Mouse (Mus musculus) small intestine, adult 2 months (tissue): ENCODE results near the gene Fam198b.

Experiments
- CTCF ChIP-seq: fragments of 200-500 bp; IDR thresholded peaks from 2 replicates; pipeline ENCODE4 v1.5.1; 2012; ENCODE audit warnings: low read depth, mild to moderate bottlenecking, control low read depth, inconsistent platforms, low read length, moderate library complexity, mixed read lengths; ENCODE audit not compliant: insufficient replicate concordance, insufficient read length; ENCODE audit errors: extremely low read depth
- POLR2A ChIP-seq: fragments of 200-500 bp; IDR thresholded peaks from 2 replicates; pipeline ENCODE4 v1.6.1; 2012; ENCODE audit warnings: low read depth, mild to moderate bottlenecking, control low read depth, inconsistent platforms, low read length, moderate library complexity

DNA sequence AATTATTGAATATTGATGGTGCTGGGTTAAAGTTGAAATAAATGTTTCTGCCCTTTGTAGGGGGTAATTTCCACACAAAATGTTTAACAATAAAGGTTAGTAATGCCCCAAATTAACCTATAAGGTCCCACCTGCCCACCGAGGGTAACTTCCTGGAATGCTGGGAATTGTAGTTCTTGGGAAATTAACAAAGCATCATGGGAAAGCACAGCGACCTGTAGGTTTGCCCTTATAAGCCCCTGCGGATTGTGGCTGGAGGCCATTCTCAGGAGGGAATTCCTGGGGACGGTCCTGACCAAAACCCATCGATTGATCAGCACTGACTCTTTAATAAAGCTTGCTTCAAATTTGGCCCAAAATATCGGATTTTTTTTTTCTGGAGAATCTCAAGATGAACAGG is 33.7 kb upstream of the Fam198b start:
- TF ChIP-seq CTCF = no peak
- TF ChIP-seq POLR2A = no peak
